Mouse (Mus musculus) cerebellum, adult 2 months (tissue): ENCODE data around the gene Nckap1. TPM values are rescaled to one million over a fixed set of nuclear protein-coding genes. Genes with fewer than 3 reads are reported as not detected.
"Not testable (repeated sequence)": the region's sequence is repeated elsewhere in the genome, so short reads cannot be mapped to it uniquely, and the experiment has no call there.

Experiments used
- DNase-seq, 2 experiments: peaks; one replicate each; pipeline ENCODE4 v3.0.0; 2021
- H3K27ac ChIP-seq: fragments of 200-500 bp; 2 replicates; pipeline ENCODE4 v1.5.1; 2012; ENCODE audit warnings: low read length, control low read depth, inconsistent platforms; ENCODE audit not compliant: insufficient read depth
- H3K27me3 ChIP-seq: fragments of 200-500 bp; 2 replicates; pipeline ENCODE4 v1.6.1; 2012; ENCODE audit warnings: inconsistent platforms, mild to moderate bottlenecking, low read length, moderate library complexity; ENCODE audit not compliant: control insufficient read depth, insufficient read depth
- H3K4me1 ChIP-seq: fragments of 200-500 bp; 2 replicates; pipeline ENCODE4 v1.6.1; 2011; ENCODE audit warnings: low read length; ENCODE audit not compliant: control insufficient read depth, insufficient read depth
- H3K4me3 ChIP-seq: fragments of 200-500 bp; replicated peaks from 2 replicates; pipeline ENCODE3; 2011; ENCODE audit warnings: mild to moderate bottlenecking, low read depth, low read length, control low read depth; ENCODE audit not compliant: insufficient read depth
- CTCF ChIP-seq: fragments of 200-500 bp; IDR thresholded peaks from 2 replicates; pipeline ENCODE4 v1.5.1; 2011; ENCODE audit warnings: low read depth, mild to moderate bottlenecking, control low read depth, low read length, moderate library complexity, borderline replicate concordance; ENCODE audit not compliant: insufficient read depth
- POLR2A ChIP-seq: fragments of 200-500 bp; IDR thresholded peaks from 2 replicates; pipeline ENCODE4 v1.6.1; 2011; ENCODE audit warnings: low read length, control low read depth, borderline replicate concordance; ENCODE audit not compliant: insufficient read depth
- WGBS: fragments of 180-500 bp; shearing (Covaris S2); methylation state at CpG from one replicate; pipeline ENCODE4 v1.1.7; 2018; 5-methylcytosine and 5-hydroxymethylcytosine counted together
- polyA plus RNA-seq: library from polyadenylated mRNA; depleted of rRNA; stranded (reverse); fragments of >200 nt; gene quantifications from 2 replicates; pipeline ENCODE4 v1.2.3, GENCODE M21; 2012

The Nckap1 gene
- polyA plus RNA-seq, 1 experiment: 173 TPM

DNA sequence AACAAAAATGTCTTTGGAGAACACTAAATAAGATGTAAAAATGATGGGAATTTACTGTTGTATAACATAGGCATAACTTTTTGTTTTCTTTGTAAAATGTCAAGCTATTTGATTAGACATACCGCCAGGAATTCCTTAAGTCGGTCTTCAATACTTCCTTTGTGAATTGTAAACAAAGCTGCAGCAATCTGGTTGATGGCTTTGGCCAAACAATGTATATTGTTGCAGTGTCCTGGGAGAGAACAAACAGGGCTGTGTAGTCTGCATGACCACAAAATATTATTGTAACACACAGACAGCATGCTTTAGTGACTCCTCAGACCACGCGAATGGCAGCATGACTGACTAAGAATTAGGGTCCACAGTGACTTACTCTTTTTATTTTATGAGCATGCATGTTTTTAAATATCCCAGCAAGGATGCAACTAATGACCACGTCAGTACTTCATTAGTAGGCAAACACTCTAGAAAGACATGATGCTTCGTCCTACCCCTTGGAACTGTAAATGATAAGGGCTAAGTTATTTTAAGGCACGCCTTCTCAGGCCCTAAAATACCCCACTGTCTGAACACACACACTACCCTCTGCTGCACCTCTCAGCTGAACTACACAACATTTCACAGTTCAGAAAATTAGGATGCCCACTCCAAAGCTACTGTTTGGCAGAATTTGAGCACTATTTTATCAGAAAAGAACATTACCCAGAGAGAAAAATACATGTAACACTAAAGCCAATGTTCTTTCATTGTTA lies 75.0 kb downstream of the Nckap1 start:
- H3K27ac ChIP-seq: no peak overlapping the region
- TF ChIP-seq CTCF (no peak), POLR2A (no peak)
- no peaks in the 10 kb centered on the region for H3K27me3 ChIP-seq
- DNase-seq: no peak
- 73% methylated on average over 7 of the region's 7 CpGs for WGBS
- no peak overlapping the region for H3K4me3 ChIP-seq
- H3K4me1 ChIP-seq: no peaks in the 10 kb centered on the region

DNA sequence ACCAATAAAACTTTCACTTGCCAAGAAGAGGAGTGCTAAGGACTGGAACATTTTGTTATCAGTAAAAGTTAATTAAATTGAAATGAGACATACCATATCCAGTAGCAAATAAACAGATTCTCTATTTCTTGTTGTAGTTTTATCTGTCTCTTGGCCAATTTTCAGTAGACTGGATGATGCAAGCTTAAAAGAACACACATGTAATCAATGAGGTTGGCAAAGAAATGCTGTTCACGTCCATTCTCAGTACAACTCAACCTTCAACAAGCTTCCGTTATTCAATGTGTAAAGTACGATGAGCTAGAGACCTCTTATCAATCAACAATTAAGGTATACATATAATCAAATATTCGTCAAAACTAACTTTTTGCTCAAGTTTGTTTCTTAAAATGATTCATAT lies 79.0 kb downstream of the Nckap1 start:
- no peak overlapping the region for H3K4me3 ChIP-seq
- no peak for DNase-seq
- no peak for TF ChIP-seq POLR2A
- TF ChIP-seq CTCF: no peak
- H3K4me1 ChIP-seq: no peaks in the 10 kb centered on the region
- H3K27me3 ChIP-seq: no peaks in the 10 kb centered on the region
- no peak overlapping the region for H3K27ac ChIP-seq
- WGBS: 98% methylated on average over 4 of the region's 4 CpGs

- 32% methylated on average over 7 of the region's 7 CpGs for WGBS
- H3K4me1 ChIP-seq, H3K27ac ChIP-seq, H3K4me3 ChIP-seq, DNase-seq, H3K27me3 ChIP-seq: not testable (repeated sequence)
Measured at GRCm38 (mm10) chr2:80495304-80495703, 85.9 kb downstream of the Nckap1 start.

DNA sequence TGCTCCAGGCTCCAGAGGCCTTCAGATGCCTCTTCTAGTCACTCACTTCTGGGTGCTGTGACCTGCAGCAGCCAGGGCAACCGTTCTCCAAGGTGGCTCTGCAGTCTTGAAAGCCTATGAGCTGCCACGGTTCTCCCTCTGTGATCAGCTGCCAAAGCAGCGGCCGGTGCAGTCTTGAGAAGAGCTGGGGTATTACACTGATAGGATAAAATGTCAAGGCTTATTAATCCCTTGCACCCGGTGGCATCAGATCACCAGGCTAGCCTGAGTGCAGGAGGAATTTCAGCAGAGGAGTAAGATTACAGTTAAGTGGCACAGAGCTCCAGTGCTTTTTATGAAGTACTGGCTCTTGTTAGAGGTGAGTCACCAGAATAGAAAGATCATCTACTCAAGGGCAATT lies 94.3 kb downstream of the Nckap1 start:
- DNase-seq: no peak

GRCm38 (mm10) chr2:80484951-80485350 lies 96.2 kb downstream of the Nckap1 start:
- H3K4me3 ChIP-seq: no peak overlapping the region
- peak; percentile 63 to 80 for DNase-seq
- 12% methylated on average over 5 of the region's 5 CpGs for WGBS
- H3K27ac ChIP-seq: no peak overlapping the region
- no peak for TF ChIP-seq CTCF
- no peak for TF ChIP-seq POLR2A
- no peaks in the 10 kb centered on the region for H3K27me3 ChIP-seq
- H3K4me1 ChIP-seq: no peaks in the 10 kb centered on the region; the same call in 1 of the 2 replicates

More for the DNA sequence above, 94.3 kb downstream of the Nckap1 start:
- Histone ChIP-seq H3K4me3 (no peak overlapping the region), H3K4me1 (no peaks in the 10 kb centered on the region; the same call in 1 of the 2 replicates), H3K27ac (no peak overlapping the region), H3K27me3 (no peaks in the 10 kb centered on the region)
- no peak for TF ChIP-seq POLR2A
- no peak for TF ChIP-seq CTCF
- 55% methylated on average over 5 of the region's 5 CpGs for WGBS

DNA sequence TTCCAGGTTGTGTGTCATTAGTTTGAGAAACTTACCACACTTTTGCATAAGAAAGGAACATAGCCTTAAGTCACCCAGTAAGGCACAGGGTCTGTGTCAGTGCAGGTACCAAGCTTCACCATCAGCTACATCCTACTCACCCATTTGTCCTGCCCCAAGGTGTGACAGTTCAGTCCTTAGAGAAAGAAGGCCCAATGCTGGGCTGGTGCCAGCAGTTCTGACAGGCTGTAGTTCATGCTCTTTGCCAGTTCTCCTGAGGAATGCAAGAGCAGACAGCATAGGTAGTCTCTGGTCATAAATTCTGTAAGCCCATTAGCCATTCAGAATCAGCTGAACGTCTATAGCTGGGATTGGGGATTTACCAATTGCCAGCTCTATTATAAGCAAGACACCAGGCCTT lies 105.3 kb downstream of the Nckap1 start:
- no peak overlapping the region for H3K27ac ChIP-seq
- DNase-seq: no peak
- TF ChIP-seq POLR2A: no peak
- no peak for TF ChIP-seq CTCF
- H3K27me3 ChIP-seq: no peaks in the 10 kb centered on the region
- no peaks in the 10 kb centered on the region for H3K4me1 ChIP-seq
- H3K4me3 ChIP-seq: no peak overlapping the region
- WGBS: 76% methylated on average over 1 of the region's 1 CpGs

DNA sequence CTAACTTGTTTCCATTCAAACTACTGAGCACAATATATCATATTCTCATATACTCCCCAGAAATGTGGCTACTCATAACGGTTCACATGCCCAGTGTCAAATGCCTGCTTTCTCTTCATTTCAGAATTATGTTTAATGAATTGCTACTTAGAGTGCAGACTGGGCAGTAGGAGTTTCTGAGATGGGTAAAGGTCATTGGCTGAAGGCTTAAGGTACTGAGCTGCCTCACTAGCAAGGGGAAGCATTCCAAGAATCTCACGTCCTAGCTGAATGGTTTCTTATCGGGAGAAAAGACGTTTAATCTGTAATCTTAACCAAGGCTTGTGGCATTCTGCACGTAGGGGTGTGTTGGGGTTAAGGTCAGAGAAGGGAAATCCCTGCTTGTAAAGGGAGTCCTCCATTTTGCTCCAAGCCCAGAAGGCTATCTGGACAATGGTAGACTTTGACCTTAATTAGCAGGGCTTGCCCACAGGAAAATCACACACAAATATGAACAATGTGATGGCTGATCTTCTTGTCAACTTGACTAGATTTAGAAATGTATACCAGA lies 106.9 kb downstream of the Nckap1 start:
- no peaks in the 10 kb centered on the region for H3K27me3 ChIP-seq
- no peaks in the 10 kb centered on the region for H3K4me1 ChIP-seq
- H3K4me3 ChIP-seq: no peak overlapping the region
- TF ChIP-seq CTCF (no peak), POLR2A (no peak)
- no peak for DNase-seq
- 92% methylated on average over 5 of the region's 5 CpGs for WGBS
- no peak overlapping the region for H3K27ac ChIP-seq

- DNase-seq: no peak
- H3K4me1 ChIP-seq: no peaks in the 10 kb centered on the region
- no peaks in the 10 kb centered on the region for H3K27me3 ChIP-seq
- WGBS: 92% methylated on average over 16 of the region's 16 CpGs
- H3K4me3 ChIP-seq: no peak overlapping the region
- no peak overlapping the region for H3K27ac ChIP-seq
- TF ChIP-seq POLR2A: no peak
- no peak for TF ChIP-seq CTCF
Measured at GRCm38 (mm10) chr2:80465991-80466821, 115.0 kb downstream of the Nckap1 start.
